Mouse (Mus musculus) neutrophil, adult 65 days (primary cell): ENCODE results near the gene Zfp365. TPM values are rescaled to one million over a fixed set of nuclear protein-coding genes. Genes with fewer than 3 reads are reported as not detected.

Source experiments
- total RNA-seq: library from RNA; stranded (reverse); gene quantifications from 2 replicates; pipeline ENCODE4 v1.2.4, GENCODE M21; 2023

The Zfp365 gene
- total RNA-seq, result not detected in 2 replicates

DNA sequence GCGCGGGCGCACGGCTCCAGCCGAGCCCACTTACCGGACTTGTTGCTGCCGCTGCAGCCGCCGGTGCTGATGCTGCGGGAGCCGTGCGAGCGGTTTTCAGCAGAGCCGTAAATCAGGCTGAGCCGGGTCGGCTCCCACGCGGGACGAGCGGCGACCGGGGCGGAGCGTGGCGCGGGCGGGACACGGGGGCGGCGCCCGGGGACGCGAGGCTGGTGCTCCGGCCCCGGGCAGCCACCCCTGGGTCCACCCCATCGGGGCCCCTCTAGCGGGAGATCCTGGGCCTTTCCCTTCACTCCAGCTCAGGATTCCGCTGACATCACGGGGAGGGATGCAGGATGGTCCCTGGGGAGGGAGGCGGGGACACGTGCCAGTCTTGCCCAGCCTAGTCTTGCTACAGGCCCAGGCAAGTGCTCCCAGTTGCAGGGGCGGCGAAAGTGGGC, at the start of gene Zfp365:
Zfp365 (minus strand) TSS at position 326 of the 440 bp plus-strand sequence.

Other genes starting within 250 kb of the Zfp365 start
- 3.3 and 4.8 TPM in 2 replicates for gene Rtkn2, start 66.9 kb upstream of the Zfp365 start, total RNA-seq